Mouse (Mus musculus) lung, postnatal 0 days (tissue): Measurements from ENCODE around the gene Srek1ip1.

ENCODE experiments used
- CTCF ChIP-seq: IDR thresholded peaks from 2 replicates; pipeline ENCODE4 v1.5.1; 2016; ENCODE audit warnings: antibody characterized with exemption, mild to moderate bottlenecking
- EP300 ChIP-seq: IDR thresholded peaks from 2 replicates; pipeline ENCODE4 v1.6.1; 2016; ENCODE audit warnings: antibody characterized with exemption, mild to moderate bottlenecking, control low read depth

DNA sequence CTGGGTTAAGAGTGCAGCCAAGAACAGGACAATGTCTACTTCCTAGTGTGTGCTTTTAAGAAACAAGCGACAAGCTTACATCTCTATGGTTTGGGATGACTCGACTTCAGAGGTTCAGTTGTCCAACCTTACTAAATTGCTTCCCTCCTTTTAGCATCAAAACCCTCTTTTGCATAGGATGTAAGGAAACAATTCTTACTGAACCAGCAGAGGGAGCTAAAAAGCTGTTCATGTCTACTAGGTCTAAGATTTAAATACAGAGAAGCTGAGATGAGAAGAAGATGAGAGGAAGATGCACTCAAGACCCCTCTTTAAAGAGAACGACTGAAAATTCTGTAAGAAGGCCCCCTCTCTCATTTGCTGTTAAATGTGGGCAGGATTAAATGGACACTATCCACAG is 13.4 kb downstream of the Srek1ip1 start:
- TF ChIP-seq CTCF (peak; percentile 72), EP300 (no peak)
